Mouse (Mus musculus): Measurements from ENCODE around the gene Tex19.2. TPM values are rescaled to one million over a fixed set of nuclear protein-coding genes. Genes with fewer than 3 reads are reported as not detected.
"Not testable (repeated sequence)": the region's sequence is repeated elsewhere in the genome, so short reads cannot be mapped to it uniquely, and the experiment has no call there.

The Tex19.2 gene
- total RNA-seq, 2 experiments from 2014 or later, result not detected

- intact Hi-C loops (cut with DNase I); DNase-seq: not testable (repeated sequence)
Measured at GRCm38 (mm10) chr11:121069662-121070061, 48.8 kb downstream of the Tex19.2 start.

- no peak for DNase-seq
- intact Hi-C loops (cut with DNase I), result no loop called here
Measured at GRCm38 (mm10) chr11:121067895-121068294, 50.6 kb downstream of the Tex19.2 start.

Other genes with a start within 250 kb of the Tex19.2 start
- 1 to 10 TPM in 1 of 2 experiments, under 1 TPM in 1; 0.79 to 1.6 TPM for gene Ccdc57, start 185.8 kb downstream of the Tex19.2 start, total RNA-seq (2021)
- gene Slc16a3, start 170.2 kb downstream of the Tex19.2 start, total RNA-seq (2021), result 1 to 10 TPM; 1.3 to 1.9 TPM
- 10 to 100 TPM; 57.9 to 64.8 TPM for gene Csnk1d, start 127.3 kb downstream of the Tex19.2 start, total RNA-seq (2021)
- under 1 TPM; 0.38 to 0.61 TPM for gene Cd7, start 79.3 kb downstream of the Tex19.2 start, total RNA-seq (2021)
- not detected for gene Sectm1b, start 55.1 kb downstream of the Tex19.2 start, total RNA-seq (2021)
- gene Sectm1a, start 37.5 kb downstream of the Tex19.2 start, total RNA-seq (2021), result not detected
- gene Tex19.1, start 27.5 kb upstream of the Tex19.2 start, total RNA-seq (2021), result not detected
- under 1 TPM; 0.44 to 0.54 TPM for gene Uts2r, start 41.6 kb upstream of the Tex19.2 start, total RNA-seq (2021)
- gene Hexdc, start 85.8 kb upstream of the Tex19.2 start, total RNA-seq (2021), result 10 to 100 TPM in 1 of 2 experiments, 1 to 10 TPM in 1; 9.2 to 10.5 TPM
- 10 to 100 TPM; 14.7 to 19.1 TPM for gene Ogfod3, start 86.0 kb upstream of the Tex19.2 start, total RNA-seq (2021)
- 10 to 100 TPM in 1 of 2 experiments, 1 to 10 TPM in 1; 7.5 to 10.9 TPM for gene Cybc1, start 110.6 kb upstream of the Tex19.2 start, total RNA-seq (2021)
- 100 to 1,000 TPM in 1 of 2 experiments, 10 to 100 TPM in 1; 97.1 to 105 TPM for gene Narf, start 118.6 kb upstream of the Tex19.2 start, total RNA-seq (2021)
- 10 to 100 TPM; 16.5 to 17.2 TPM for gene Foxk2, start 141.3 kb upstream of the Tex19.2 start, total RNA-seq (2021)
- 10 to 100 TPM; 34.7 to 36.3 TPM for gene Wdr45b, start 235.8 kb upstream of the Tex19.2 start, total RNA-seq (2021)